Mouse (Mus musculus) midbrain, embryonic 10.5 days (tissue): ENCODE measurements around the gene Bmper. TPM values are rescaled to one million over a fixed set of nuclear protein-coding genes. Genes with fewer than 3 reads are reported as not detected.

Experiments
- DNase-seq: peaks from one replicate; pipeline ENCODE4 v3.0.0-alpha.2; 2017; ENCODE audit warnings: low spot score
- H3K27ac ChIP-seq: fragments of 300-500 bp; sonication (generic); replicated peaks from 2 replicates; pipeline ENCODE4 v1.5.1; 2016; ENCODE audit warnings: mild to moderate bottlenecking
- H3K27me3 ChIP-seq: fragments of 300-500 bp; sonication (generic); 2 replicates; pipeline ENCODE4 v1.6.1; 2016; ENCODE audit warnings: low read depth, mild to moderate bottlenecking; ENCODE audit not compliant: poor library complexity, severe bottlenecking
- H3K36me3 ChIP-seq: fragments of 300-500 bp; sonication (generic); 2 replicates; pipeline ENCODE4 v1.6.1; 2016; ENCODE audit warnings: mild to moderate bottlenecking, moderate library complexity
- H3K4me1 ChIP-seq: fragments of 300-500 bp; sonication (generic); 2 replicates; pipeline ENCODE4 v1.6.1; 2016
- H3K4me3 ChIP-seq: fragments of 300-500 bp; sonication (generic); 2 replicates; pipeline ENCODE4 v1.5.1; 2016; ENCODE audit warnings: mild to moderate bottlenecking, moderate library complexity
- H3K9me3 ChIP-seq: fragments of 300-500 bp; sonication (generic); replicated peaks from 2 replicates; pipeline ENCODE4 v1.6.1; 2016; ENCODE audit warnings: mild to moderate bottlenecking
- WGBS: fragments of 180-500 bp; shearing (Covaris S2); methylation state at CpG from one replicate; pipeline ENCODE4 v1.1.7; 2016; 5-methylcytosine and 5-hydroxymethylcytosine counted together
- polyA plus RNA-seq: library from polyadenylated mRNA; unstranded; fragments of >200 nt; fragmentation: Nextera tagmentation; extraction: Ambion mirVana; gene quantifications from 2 replicates; pipeline ENCODE4 v1.2.1, GENCODE M21; 2016

Gene Bmper
- polyA plus RNA-seq, 1 experiment from 2014 or later: 0.72 TPM

- H3K27me3 ChIP-seq: no peaks in the 10 kb centered on the region
- DNase-seq: no peak
- no peak overlapping the region for H3K4me3 ChIP-seq
- H3K36me3 ChIP-seq: no peaks in the 10 kb centered on the region
- H3K4me1 ChIP-seq: no peaks in the 10 kb centered on the region
- no peak overlapping the region for H3K27ac ChIP-seq
- WGBS: 83% methylated on average over 2 of the region's 2 CpGs
- no peaks in the 10 kb centered on the region for H3K9me3 ChIP-seq
Observed at GRCm38 (mm10) chr9:23364047-23364446, 141.2 kb downstream of the Bmper start.

- H3K36me3 ChIP-seq: no peaks in the 10 kb centered on the region
- H3K4me1 ChIP-seq: no peaks in the 10 kb centered on the region
- H3K9me3 ChIP-seq: no peaks in the 10 kb centered on the region
- no peak for DNase-seq
- H3K27ac ChIP-seq: no peak overlapping the region
- H3K27me3 ChIP-seq: no peaks in the 10 kb centered on the region
- no peak overlapping the region for H3K4me3 ChIP-seq
Observed at GRCm38 (mm10) chr9:23368124-23368523, 145.2 kb downstream of the Bmper start.

DNA sequence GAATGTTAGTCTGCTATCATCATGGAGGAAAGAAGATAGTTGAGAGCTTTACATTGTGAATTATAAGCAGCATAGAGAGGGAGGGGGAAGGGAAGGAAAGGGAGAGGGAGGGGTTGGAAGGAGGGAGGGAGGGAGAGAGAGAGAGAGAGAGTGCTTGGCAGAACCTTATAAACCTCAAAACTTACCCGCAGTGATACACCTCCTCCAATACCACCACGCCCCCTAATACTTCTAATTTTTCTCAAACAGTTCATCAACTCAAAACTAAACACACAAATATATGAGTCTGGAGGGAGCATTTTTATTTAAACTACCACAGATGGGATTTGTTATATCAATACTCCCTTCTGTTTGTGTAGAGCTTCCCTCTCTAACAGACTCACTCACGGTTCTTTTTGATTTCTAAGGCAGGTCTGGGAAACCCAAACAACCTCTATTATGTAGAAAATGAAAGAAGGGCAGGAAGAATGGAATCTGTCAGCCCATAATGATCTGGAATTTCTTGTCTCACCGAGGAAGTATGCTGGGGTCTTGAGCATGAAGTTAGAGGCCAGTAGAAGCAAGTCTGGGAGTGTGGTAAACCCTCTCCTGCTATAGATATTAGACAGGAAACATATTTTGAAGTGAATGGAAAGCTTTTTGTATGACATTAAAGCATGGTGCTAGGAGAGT lies 152.0 kb downstream of the Bmper start:
- DNase-seq: no peak
- Histone ChIP-seq H3K4me3 (no peak overlapping the region), H3K9me3 (no peaks in the 10 kb centered on the region), H3K27ac (no peak overlapping the region; the same call in 1 of the 2 replicates), H3K36me3 (no peaks in the 10 kb centered on the region), H3K4me1 (peaks cover 33% of the 10 kb centered on the region), H3K27me3 (no peaks in the 10 kb centered on the region)
- 68% methylated on average over 4 of the region's 4 CpGs for WGBS

GRCm38 (mm10) chr9:23377831-23378730 lies 155.2 kb downstream of the Bmper start:
- no peaks in the 10 kb centered on the region for H3K9me3 ChIP-seq
- 43% methylated on average over 5 of the region's 5 CpGs for WGBS
- peak overlapping the region; percentile 84 for H3K27ac ChIP-seq
- no peaks in the 10 kb centered on the region for H3K36me3 ChIP-seq
- peaks cover 45% of the 10 kb centered on the region for H3K4me1 ChIP-seq
- H3K27me3 ChIP-seq: no peaks in the 10 kb centered on the region
- no peak overlapping the region for H3K4me3 ChIP-seq
- DNase-seq: no peak

DNA sequence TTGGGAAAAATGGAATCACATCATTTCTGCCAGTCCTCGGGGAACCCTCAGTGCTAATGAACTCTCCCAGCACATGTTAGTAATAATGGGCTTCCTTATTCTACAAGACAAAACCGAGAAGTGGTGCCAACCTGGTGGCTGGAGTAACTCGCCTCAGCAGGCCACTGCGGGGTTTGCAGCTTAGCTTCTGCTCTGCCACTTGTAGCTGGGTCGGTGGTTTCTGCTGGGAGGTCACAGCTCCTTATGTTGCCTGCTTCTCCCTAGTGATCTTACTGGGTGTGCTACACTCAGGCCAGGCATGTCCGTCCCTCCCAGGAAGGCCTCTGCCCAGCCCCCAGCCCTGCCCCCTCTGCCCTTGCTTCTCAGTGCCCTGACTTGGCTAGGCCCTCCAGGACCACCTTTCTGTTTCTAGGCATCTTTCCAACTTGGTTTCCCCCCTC lies 155.9 kb downstream of the Bmper start:
- H3K4me3 ChIP-seq: no peak overlapping the region
- H3K27me3 ChIP-seq: no peaks in the 10 kb centered on the region
- H3K27ac ChIP-seq: peak overlapping the region; percentile 84
- peak; percentile 52 for DNase-seq
- no peaks in the 10 kb centered on the region for H3K9me3 ChIP-seq
- no peaks in the 10 kb centered on the region for H3K36me3 ChIP-seq
- 20% methylated on average over 6 of the region's 6 CpGs for WGBS
- H3K4me1 ChIP-seq: peaks cover 45% of the 10 kb centered on the region

- peak; percentile 22 for DNase-seq
- peak overlapping the region; percentile 84 for H3K27ac ChIP-seq
Observed at GRCm38 (mm10) chr9:23380171-23380835, 157.4 kb downstream of the Bmper start.

DNA sequence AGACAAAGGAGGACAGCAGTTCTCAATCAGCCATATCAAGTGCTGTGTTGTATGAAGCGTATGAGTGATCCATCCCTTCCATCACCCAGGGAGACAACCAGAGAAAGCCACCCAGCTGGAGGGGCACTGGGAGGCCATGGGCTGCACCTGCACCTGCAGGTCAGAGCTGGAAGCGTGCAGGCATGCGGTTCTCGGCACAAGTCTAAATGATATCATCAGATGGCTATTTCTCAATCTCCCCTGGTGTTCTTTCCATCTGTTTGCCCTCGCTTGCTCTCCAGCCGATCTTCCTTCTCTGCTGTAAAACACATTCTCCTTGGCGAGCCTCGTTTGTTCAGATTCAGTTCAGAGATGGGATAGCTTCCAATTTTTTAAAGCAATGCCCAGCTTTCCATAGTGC lies 160.4 kb downstream of the Bmper start:
- Histone ChIP-seq H3K36me3 (no peaks in the 10 kb centered on the region), H3K27ac (no peak overlapping the region), H3K4me3 (no peak overlapping the region), H3K27me3 (no peaks in the 10 kb centered on the region), H3K9me3 (no peaks in the 10 kb centered on the region), H3K4me1 (peaks cover 28% of the 10 kb centered on the region)
- 92% methylated on average over 8 of the region's 8 CpGs for WGBS
- no peak for DNase-seq

More at GRCm38 (mm10) chr9:23380171-23380835, 157.4 kb downstream of the Bmper start:
- Histone ChIP-seq H3K27me3 (no peaks in the 10 kb centered on the region), H3K4me1 (peaks cover 40% of the 10 kb centered on the region), H3K36me3 (no peaks in the 10 kb centered on the region), H3K4me3 (no peak overlapping the region), H3K9me3 (no peaks in the 10 kb centered on the region)
- WGBS: 50% methylated on average over 5 of the region's 5 CpGs

- Histone ChIP-seq H3K27ac (no peak overlapping the region), H3K4me3 (no peak overlapping the region), H3K9me3 (no peaks in the 10 kb centered on the region), H3K27me3 (no peaks in the 10 kb centered on the region), H3K36me3 (no peaks in the 10 kb centered on the region), H3K4me1 (peaks cover 23% of the 10 kb centered on the region)
- no peak for DNase-seq
- 91% methylated on average over 1 of the region's 1 CpGs for WGBS
Observed at GRCm38 (mm10) chr9:23383837-23384236, 161.0 kb downstream of the Bmper start.

GRCm38 (mm10) chr9:23384880-23385279 lies 162.0 kb downstream of the Bmper start:
- peaks cover 12% of the 10 kb centered on the region for H3K4me1 ChIP-seq
- no peak overlapping the region for H3K27ac ChIP-seq
- no peak overlapping the region for H3K4me3 ChIP-seq
- 81% methylated on average over 3 of the region's 3 CpGs for WGBS
- H3K27me3 ChIP-seq: no peaks in the 10 kb centered on the region
- no peaks in the 10 kb centered on the region for H3K9me3 ChIP-seq
- DNase-seq: no peak
- no peaks in the 10 kb centered on the region for H3K36me3 ChIP-seq

- WGBS: 74% methylated on average over 3 of the region's 3 CpGs
- Histone ChIP-seq H3K36me3 (no peaks in the 10 kb centered on the region), H3K4me3 (no peak overlapping the region), H3K27ac (no peak overlapping the region; the same call in 1 of the 2 replicates), H3K9me3 (no peaks in the 10 kb centered on the region), H3K4me1 (no peaks in the 10 kb centered on the region), H3K27me3 (no peaks in the 10 kb centered on the region)
- no peak for DNase-seq
Observed at GRCm38 (mm10) chr9:23386201-23386600, 163.3 kb downstream of the Bmper start.

DNA sequence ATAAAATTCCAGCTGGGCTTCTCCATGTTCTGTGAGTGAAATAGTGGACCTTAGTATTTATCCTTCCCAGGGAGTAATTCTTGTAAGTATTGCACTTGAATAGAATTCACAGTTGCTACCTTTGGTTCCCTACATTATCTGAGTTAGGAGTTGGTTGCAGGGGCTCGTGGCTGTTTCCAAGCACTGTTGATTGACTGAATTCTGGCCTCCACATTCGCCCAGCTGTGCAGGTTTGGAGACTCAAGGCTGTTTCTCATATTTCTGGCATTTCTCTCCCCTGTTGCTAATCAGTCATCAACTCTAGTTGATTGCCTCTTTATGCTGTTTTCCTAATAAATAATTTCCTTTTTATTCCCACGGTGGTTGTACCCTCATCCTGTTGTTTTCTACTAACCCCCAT lies 167.2 kb downstream of the Bmper start:
- Histone ChIP-seq H3K9me3 (no peaks in the 10 kb centered on the region), H3K36me3 (no peaks in the 10 kb centered on the region), H3K27ac (no peak overlapping the region), H3K27me3 (no peaks in the 10 kb centered on the region), H3K4me1 (no peaks in the 10 kb centered on the region), H3K4me3 (no peak overlapping the region)
- WGBS: 87% methylated on average over 3 of the region's 3 CpGs
- DNase-seq: no peak

DNA sequence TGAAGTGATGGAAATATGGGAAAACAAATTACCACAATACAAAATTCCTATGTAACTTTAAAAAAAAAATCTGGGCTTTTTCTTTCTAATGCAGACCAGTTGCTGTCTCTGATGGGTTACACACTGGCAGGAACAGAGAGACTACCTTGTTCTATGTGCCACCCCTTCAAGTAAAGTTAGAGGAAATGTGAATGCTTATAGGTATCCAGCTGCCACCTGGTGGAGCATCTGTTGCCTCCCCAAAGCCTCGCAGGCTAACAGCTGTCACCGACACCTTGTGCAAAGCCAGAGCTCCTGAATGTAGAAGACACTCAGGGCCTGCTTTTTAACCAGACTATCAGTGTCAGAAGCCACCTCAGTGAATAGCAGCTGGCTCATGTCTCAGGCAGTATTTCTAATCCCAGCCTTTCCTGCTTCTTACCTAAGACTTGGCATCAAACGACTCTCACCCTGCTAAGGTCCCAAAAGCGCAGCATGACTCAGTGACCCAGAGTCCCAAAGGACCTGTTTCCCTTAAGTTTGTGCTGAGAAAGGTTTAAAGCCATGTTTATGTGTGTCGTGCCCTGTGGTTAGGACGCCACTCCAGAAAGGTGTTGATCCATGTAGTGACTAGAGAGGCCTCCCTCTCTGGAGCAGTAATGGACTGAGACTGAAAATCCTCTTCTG lies 171.9 kb downstream of the Bmper start:
- H3K27ac ChIP-seq: no peak overlapping the region
- no peak overlapping the region for H3K4me3 ChIP-seq
- DNase-seq: no peak
- H3K4me1 ChIP-seq: no peaks in the 10 kb centered on the region
- H3K9me3 ChIP-seq: no peaks in the 10 kb centered on the region
- H3K36me3 ChIP-seq: no peaks in the 10 kb centered on the region
- no peaks in the 10 kb centered on the region for H3K27me3 ChIP-seq
- WGBS: 82% methylated on average over 6 of the region's 6 CpGs
